Mouse (Mus musculus) erythroblast, embryonic 14.5 days (primary cell): Measurements from ENCODE around the gene Liph.

ENCODE experiments used
- GATA1 ChIP-seq: IDR thresholded peaks from 2 replicates; pipeline ENCODE4 v1.6.1; 2012; ENCODE audit warnings: low read length, inconsistent platforms, mixed read lengths
- TAL1 ChIP-seq: IDR thresholded peaks from 3 replicates; pipeline ENCODE4 v1.6.1; 2012; ENCODE audit warnings: low read length, inconsistent platforms, mixed read lengths

DNA sequence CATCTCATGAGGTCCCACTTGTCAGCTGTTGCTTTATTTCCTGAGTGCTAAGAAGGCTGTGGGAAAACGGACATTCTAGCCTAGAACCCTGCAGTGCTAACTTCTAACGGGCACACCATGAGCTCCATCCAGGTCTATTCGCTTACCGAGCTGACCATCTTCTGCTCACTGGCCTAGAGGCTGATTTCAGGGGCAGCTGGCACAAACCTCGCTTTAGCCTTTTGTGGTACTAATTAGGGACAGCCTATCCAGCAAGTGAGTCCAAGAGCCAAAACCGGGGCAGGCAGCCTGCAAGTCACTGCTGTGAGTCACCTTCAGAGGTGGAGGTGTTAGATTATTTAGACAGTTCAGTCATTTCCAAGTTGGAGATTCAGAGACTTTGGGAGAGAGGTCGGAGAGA, 78.8 kb downstream of the Liph start:
- TF ChIP-seq GATA1 (no peak), TAL1 (no peak)
